Comparison of ENCODE assay signal across 8 mouse cellular contexts in the genomic region with DNA sequence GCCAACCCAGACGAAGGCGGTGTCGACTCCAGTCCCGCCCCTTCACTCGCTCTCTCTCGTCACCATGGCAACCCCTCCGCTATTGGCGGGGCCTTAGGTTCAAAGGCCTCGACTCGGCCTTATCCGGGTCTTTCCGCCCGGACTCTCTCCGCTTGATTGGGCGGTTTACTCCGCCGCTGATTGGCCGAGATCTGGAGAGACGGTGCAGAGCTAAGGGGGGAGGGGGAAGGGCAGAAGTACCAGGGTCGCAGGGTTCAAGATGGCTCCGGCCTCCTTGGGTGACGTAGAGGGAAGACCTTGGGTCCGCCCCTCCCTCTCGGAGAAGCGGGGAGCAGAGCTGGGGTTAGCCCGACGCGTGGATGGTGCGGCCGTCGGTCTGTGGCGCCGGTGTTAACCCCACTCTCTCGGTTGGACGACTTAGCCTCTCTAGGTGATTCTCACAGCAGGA. TPM values are rescaled to one million over a fixed set of nuclear protein-coding genes. Genes with fewer than 3 reads are reported as not detected.
DNase-seq lines count a peak whose midpoint lies in the region; ATAC-seq lines count a peak whose summit lies in the region.

Agpat1 (plus strand) TSS at position 202 of the 448 bp plus-strand sequence.

- H3K36me3 ChIP-seq in hindbrain, embryonic 11.5 days (ENCODE audit: control insufficient read depth, insufficient read depth, low read length): peaks cover 6% of the 10 kb centered on the region
- peaks cover 11% of the 10 kb centered on the region for H3K36me3 ChIP-seq in lung, embryonic 16.5 days (ENCODE audit: control insufficient read depth, insufficient read depth, low read length)

- peak within 1 kb of the TSS; percentile 91 for H3K9ac ChIP-seq in hindbrain, embryonic 11.5 days (ENCODE audit: low read depth, low read length)
- peak within 1 kb of the TSS; percentile 96 for H3K9ac ChIP-seq in lung, embryonic 16.5 days (ENCODE audit: low read length)

- no peaks in the 10 kb centered on the region for H3K9me3 ChIP-seq in hindbrain, embryonic 11.5 days (ENCODE audit: control insufficient read depth, low read length)
- no peaks in the 10 kb centered on the region for H3K9me3 ChIP-seq in lung, embryonic 16.5 days (ENCODE audit: control insufficient read depth, low read length)

- H3K27me3 ChIP-seq in hindbrain, embryonic 11.5 days (ENCODE audit: control insufficient read depth, insufficient read depth, low read length): no peaks in the 10 kb centered on the region
- H3K27me3 ChIP-seq in lung, embryonic 16.5 days (ENCODE audit: control insufficient read depth, insufficient read depth, low read depth, low read length): no peaks in the 10 kb centered on the region

- peak within 1 kb of the TSS; percentile 87 for H3K27ac ChIP-seq in hindbrain, embryonic 11.5 days (ENCODE audit: low read depth, low read length)
- peak within 1 kb of the TSS; percentile 91 for H3K27ac ChIP-seq in lung, embryonic 16.5 days (ENCODE audit: low read length)

- peak; percentile 96 for DNase-seq in MEL-GATA-1-ER (ENCODE audit: extremely low read depth, low read depth)
- DNase-seq in cerebellum, adult 9-10 months: peak; percentile 99
- peak; percentile 98 for DNase-seq in frontal cortex, postnatal 10 days (ENCODE audit: low spot score in 2 of 2)
- DNase-seq in hindbrain, embryonic 11.5 days (ENCODE audit: low spot score): peak; percentile 100
- peak; percentile 99 for DNase-seq in layer of hippocampus, adult 9-11 months
- peak; percentile 99 for DNase-seq in ovary, adult 18-20 months (ENCODE audit: low spot score)
- peak; percentile 100 for DNase-seq in thymus, postnatal 0 days (ENCODE audit: low spot score)

- ATAC-seq in hindbrain, embryonic 11.5 days (ENCODE audit: low FRiP score): peak; percentile 89
- peak; percentile 90 for ATAC-seq in lung, embryonic 16.5 days (ENCODE audit: low read depth)

- 0% methylated on average over 35 of the region's 35 CpGs for WGBS in hindbrain, embryonic 11.5 days
- 0% methylated on average over 34 of the region's 35 CpGs for WGBS in lung, embryonic 16.5 days

- H3K4me1 ChIP-seq in hindbrain, embryonic 11.5 days (replicated peaks; ENCODE audit: control insufficient read depth, insufficient read depth, low read length): peaks cover 16% of the 10 kb centered on the region
- peaks cover 32% of the 10 kb centered on the region for H3K4me1 ChIP-seq in lung, embryonic 16.5 days (replicated peaks; ENCODE audit: control insufficient read depth, insufficient read depth, low read length)

- H3K4me2 ChIP-seq in hindbrain, embryonic 11.5 days (replicated peaks; ENCODE audit: low read depth, low read length): peak within 1 kb of the TSS; percentile 81
- H3K4me2 ChIP-seq in lung, embryonic 16.5 days (ENCODE audit: low read depth, low read length): peak within 1 kb of the TSS; percentile 88

- peak within 1 kb of the TSS; percentile 96 for H3K4me3 ChIP-seq in hindbrain, embryonic 11.5 days (ENCODE audit: low read depth, low read length)
- peak within 1 kb of the TSS; percentile 88 for H3K4me3 ChIP-seq in lung, embryonic 16.5 days (ENCODE audit: low read length)

RNA-seq across cellular contexts. Expression of gene Agpat1, which starts in this region (rescaled TPM):
- polyA plus RNA-seq in hindbrain, embryonic 11.5 days (2014; fragmentation: Nextera tagmentation; extraction: Ambion mirVana): 73.8 and 81.2 TPM in 2 replicates
- polyA plus RNA-seq in lung, embryonic 16.5 days (2015; fragmentation: Nextera tagmentation; extraction: Ambion mirVana): 52.1 and 56.0 TPM in 2 replicates
- polyA plus RNA-seq in thymus, postnatal 0 days (2015; fragmentation: Nextera tagmentation; extraction: Ambion mirVana): 37.5 and 44.9 TPM in 2 replicates

Comparison
In these comparisons a context has a peak if more than half of its experiments do, and no peak if none do; other contexts are left out.
1. Peak in every context shown above with its lines: DNase-seq, ATAC-seq, H3K4me3 ChIP-seq and H3K27ac ChIP-seq.